Mouse (Mus musculus): ENCODE measurements around the gene Atp8a2. TPM values are rescaled to one million over a fixed set of nuclear protein-coding genes. Genes with fewer than 3 reads are reported as not detected.

Gene Atp8a2
- polyA plus RNA-seq, 1 experiment from 2014 or later: 23.8 TPM

GRCm38 (mm10) chr14:59971221-59971730 is 225.7 kb downstream of the Atp8a2 start:
- Histone ChIP-seq H3K27ac (no peak overlapping the region), H3K27me3 (replicated peaks) (no peaks in the 10 kb centered on the region), H3K4me3 (no peak overlapping the region), H3K4me2 (replicated peaks) (no peak overlapping the region), H3K9ac (no peak overlapping the region), H3K36me3 (no peaks in the 10 kb centered on the region), H3K9me3 (no peaks in the 10 kb centered on the region), H3K4me1 (no peaks in the 10 kb centered on the region)
- ATAC-seq (ENCODE audit: low FRiP score, low read depth): no peak
- WGBS: 63% methylated on average over 5 of the region's 5 CpGs

GRCm38 (mm10) chr14:59969485-59970134 is 227.4 kb downstream of the Atp8a2 start:
- Histone ChIP-seq H3K4me3 (no peak overlapping the region), H3K36me3 (no peaks in the 10 kb centered on the region), H3K4me1 (no peaks in the 10 kb centered on the region), H3K27me3 (replicated peaks) (no peaks in the 10 kb centered on the region), H3K9ac (no peak overlapping the region), H3K4me2 (replicated peaks) (no peak overlapping the region), H3K9me3 (no peaks in the 10 kb centered on the region), H3K27ac (no peak overlapping the region)
- 0 out of 2 replicates have a peak, but pooled peaks have one; percentile 33 for ATAC-seq (ENCODE audit: low FRiP score, low read depth)
- 46% methylated on average over 7 of the region's 7 CpGs for WGBS

GRCm38 (mm10) chr14:59967847-59968550 is 229.0 kb downstream of the Atp8a2 start:
- WGBS: 80% methylated on average over 8 of the region's 8 CpGs
- ATAC-seq (ENCODE audit: low FRiP score, low read depth): no peak
- Histone ChIP-seq H3K9ac (no peak overlapping the region), H3K27me3 (replicated peaks) (no peaks in the 10 kb centered on the region), H3K36me3 (no peaks in the 10 kb centered on the region), H3K4me1 (no peaks in the 10 kb centered on the region), H3K4me2 (replicated peaks) (no peak overlapping the region), H3K4me3 (no peak overlapping the region), H3K27ac (no peak overlapping the region), H3K9me3 (no peaks in the 10 kb centered on the region)

GRCm38 (mm10) chr14:59966981-59967380 is 230.0 kb downstream of the Atp8a2 start:
- Histone ChIP-seq H3K4me2 (replicated peaks) (no peak overlapping the region), H3K27ac (no peak overlapping the region), H3K4me1 (no peaks in the 10 kb centered on the region), H3K4me3 (no peak overlapping the region), H3K36me3 (no peaks in the 10 kb centered on the region), H3K9me3 (no peaks in the 10 kb centered on the region), H3K9ac (no peak overlapping the region), H3K27me3 (replicated peaks) (no peaks in the 10 kb centered on the region)
- WGBS: 89% methylated on average over 4 of the region's 4 CpGs
- no peak for ATAC-seq (ENCODE audit: low FRiP score, low read depth)

GRCm38 (mm10) chr14:59964569-59964968 is 232.4 kb downstream of the Atp8a2 start:
- no peak for ATAC-seq (ENCODE audit: low FRiP score, low read depth)
- no peak overlapping the region for H3K4me3 ChIP-seq
- WGBS: 94% methylated on average over 5 of the region's 5 CpGs
- H3K4me1 ChIP-seq: no peaks in the 10 kb centered on the region
- H3K9me3 ChIP-seq: no peaks in the 10 kb centered on the region
- no peak overlapping the region for H3K9ac ChIP-seq
- no peaks in the 10 kb centered on the region for H3K36me3 ChIP-seq
- no peak overlapping the region for H3K27ac ChIP-seq
- H3K27me3 ChIP-seq (replicated peaks): no peaks in the 10 kb centered on the region
- H3K4me2 ChIP-seq (replicated peaks): no peak overlapping the region

- Histone ChIP-seq H3K4me2 (replicated peaks) (no peak overlapping the region), H3K9ac (no peak overlapping the region), H3K27ac (no peak overlapping the region), H3K4me3 (no peak overlapping the region), H3K36me3 (no peaks in the 10 kb centered on the region), H3K4me1 (no peaks in the 10 kb centered on the region), H3K9me3 (no peaks in the 10 kb centered on the region), H3K27me3 (replicated peaks) (no peaks in the 10 kb centered on the region)
- ATAC-seq (ENCODE audit: low FRiP score, low read depth): no peak
- WGBS: 66% methylated on average over 9 of the region's 9 CpGs
Measured at GRCm38 (mm10) chr14:59960961-59961360, 236.0 kb downstream of the Atp8a2 start.

GRCm38 (mm10) chr14:59960214-59960890 is 236.6 kb downstream of the Atp8a2 start:
- Histone ChIP-seq H3K9me3 (no peaks in the 10 kb centered on the region), H3K36me3 (no peaks in the 10 kb centered on the region)
- 78% methylated on average over 9 of the region's 9 CpGs for WGBS

GRCm38 (mm10) chr14:59959723-59960122 is 237.3 kb downstream of the Atp8a2 start:
- H3K9me3 ChIP-seq: no peaks in the 10 kb centered on the region
- H3K27me3 ChIP-seq (replicated peaks): no peaks in the 10 kb centered on the region
- H3K27ac ChIP-seq: no peak overlapping the region
- H3K9ac ChIP-seq: no peak overlapping the region
- H3K4me2 ChIP-seq (replicated peaks): no peak overlapping the region
- no peaks in the 10 kb centered on the region for H3K36me3 ChIP-seq
- no peaks in the 10 kb centered on the region for H3K4me1 ChIP-seq
- ATAC-seq (ENCODE audit: low FRiP score, low read depth): no peak
- no peak overlapping the region for H3K4me3 ChIP-seq
- WGBS: 77% methylated on average over 8 of the region's 8 CpGs

More at GRCm38 (mm10) chr14:59960214-59960890, 236.6 kb downstream of the Atp8a2 start:
- no peak for ATAC-seq (ENCODE audit: low FRiP score, low read depth)
- Histone ChIP-seq H3K4me1 (no peaks in the 10 kb centered on the region), H3K27me3 (replicated peaks) (no peaks in the 10 kb centered on the region), H3K4me3 (no peak overlapping the region), H3K27ac (no peak overlapping the region), H3K4me2 (replicated peaks) (no peak overlapping the region), H3K9ac (no peak overlapping the region)

GRCm38 (mm10) chr14:59949983-59950382 is 247.0 kb downstream of the Atp8a2 start:
- no peak overlapping the region for H3K27ac ChIP-seq
- no peaks in the 10 kb centered on the region for H3K9me3 ChIP-seq
- no peak overlapping the region for H3K4me3 ChIP-seq
- no peaks in the 10 kb centered on the region for H3K4me1 ChIP-seq
- no peaks in the 10 kb centered on the region for H3K36me3 ChIP-seq
- no peak overlapping the region for H3K9ac ChIP-seq
- no peaks in the 10 kb centered on the region for H3K27me3 ChIP-seq (replicated peaks)
- H3K4me2 ChIP-seq (replicated peaks): no peak overlapping the region
- 6% methylated on average over 5 of the region's 5 CpGs for WGBS
- no peak for ATAC-seq (ENCODE audit: low FRiP score, low read depth)

GRCm38 (mm10) chr14:59942864-59943611 is 253.9 kb downstream of the Atp8a2 start:
- no peak overlapping the region for H3K27ac ChIP-seq
- H3K4me2 ChIP-seq (replicated peaks): no peak overlapping the region
- WGBS: 39% methylated on average over 7 of the region's 7 CpGs
- ATAC-seq (ENCODE audit: low FRiP score, low read depth): peak; percentile 56; the same call in 1 of the 2 replicates
- H3K4me1 ChIP-seq: no peaks in the 10 kb centered on the region
- H3K9me3 ChIP-seq: no peaks in the 10 kb centered on the region
- H3K4me3 ChIP-seq: no peak overlapping the region
- no peaks in the 10 kb centered on the region for H3K36me3 ChIP-seq
- H3K27me3 ChIP-seq (replicated peaks): no peaks in the 10 kb centered on the region
- no peak overlapping the region for H3K9ac ChIP-seq

GRCm38 (mm10) chr14:59942199-59942598 is 254.8 kb downstream of the Atp8a2 start:
- no peak overlapping the region for H3K9ac ChIP-seq
- no peaks in the 10 kb centered on the region for H3K9me3 ChIP-seq
- H3K4me3 ChIP-seq: no peak overlapping the region
- no peak overlapping the region for H3K4me2 ChIP-seq (replicated peaks)
- WGBS: 72% methylated on average over 2 of the region's 2 CpGs
- no peaks in the 10 kb centered on the region for H3K36me3 ChIP-seq
- no peak overlapping the region for H3K27ac ChIP-seq
- no peak for ATAC-seq (ENCODE audit: low FRiP score, low read depth)
- H3K27me3 ChIP-seq (replicated peaks): no peaks in the 10 kb centered on the region
- H3K4me1 ChIP-seq: no peaks in the 10 kb centered on the region

- no peak overlapping the region for H3K4me3 ChIP-seq
- no peaks in the 10 kb centered on the region for H3K9me3 ChIP-seq
- no peak overlapping the region for H3K9ac ChIP-seq
- H3K36me3 ChIP-seq: no peaks in the 10 kb centered on the region
- H3K27ac ChIP-seq: no peak overlapping the region
- H3K4me2 ChIP-seq (replicated peaks): no peak overlapping the region
- no peaks in the 10 kb centered on the region for H3K4me1 ChIP-seq
- no peaks in the 10 kb centered on the region for H3K27me3 ChIP-seq (replicated peaks)
- no peak for ATAC-seq (ENCODE audit: low FRiP score, low read depth)
- 32% methylated on average over 6 of the region's 6 CpGs for WGBS
Measured at GRCm38 (mm10) chr14:59932355-59932754, 264.6 kb downstream of the Atp8a2 start.

Measured in neural tube, embryonic 12.5 days (tissue).